Mouse (Mus musculus): ENCODE results near the gene Ifi207.
"Not testable (repeated sequence)": the region's sequence is repeated elsewhere in the genome, so short reads cannot be mapped to it uniquely, and the experiment has no call there.

Ifi207 gene

DNA sequence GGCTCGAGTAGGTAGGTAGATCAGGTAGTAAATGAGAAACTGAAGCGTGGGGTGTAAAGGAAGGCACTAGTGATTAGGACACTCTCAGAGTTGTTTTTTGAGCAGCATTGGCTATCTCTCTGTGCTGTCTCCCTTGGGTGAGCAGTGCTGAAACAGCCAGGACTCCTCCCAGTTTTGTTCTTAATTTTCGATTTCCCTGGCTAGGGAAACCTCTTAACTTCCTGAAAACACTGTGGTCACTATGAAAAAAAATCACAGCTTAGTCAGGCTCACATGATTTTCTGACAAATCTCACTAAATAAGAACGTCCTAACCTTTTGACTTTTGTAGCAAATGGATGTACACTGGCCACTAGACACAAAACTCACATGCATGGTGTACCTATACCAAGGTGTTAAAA lies at the start of gene Ifi207:
Ifi207 (minus strand) TSS at position 92 of the 400 bp plus-strand sequence.
- DNase-seq, result no peak

DNA sequence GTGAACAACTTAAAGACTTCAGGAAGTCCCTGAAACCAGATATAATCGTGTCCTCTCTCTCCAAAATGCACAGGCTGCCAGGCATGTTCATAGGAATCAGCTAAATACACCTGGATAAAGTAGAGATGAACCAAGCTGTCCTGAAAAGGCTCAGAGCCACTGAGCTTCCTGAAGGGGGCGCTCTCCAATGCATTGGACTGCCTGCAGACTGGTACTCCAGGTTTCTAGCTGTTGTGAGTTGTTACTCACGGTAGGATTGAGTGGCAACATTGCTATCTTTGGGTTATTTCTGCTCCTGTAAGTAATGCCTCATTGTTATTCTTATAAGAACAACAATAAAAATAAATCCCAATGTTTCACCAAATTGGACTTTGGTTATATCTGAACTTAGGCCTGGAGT lies 31.9 kb upstream of the Ifi207 start:
- not testable (repeated sequence) for DNase-seq

DNA sequence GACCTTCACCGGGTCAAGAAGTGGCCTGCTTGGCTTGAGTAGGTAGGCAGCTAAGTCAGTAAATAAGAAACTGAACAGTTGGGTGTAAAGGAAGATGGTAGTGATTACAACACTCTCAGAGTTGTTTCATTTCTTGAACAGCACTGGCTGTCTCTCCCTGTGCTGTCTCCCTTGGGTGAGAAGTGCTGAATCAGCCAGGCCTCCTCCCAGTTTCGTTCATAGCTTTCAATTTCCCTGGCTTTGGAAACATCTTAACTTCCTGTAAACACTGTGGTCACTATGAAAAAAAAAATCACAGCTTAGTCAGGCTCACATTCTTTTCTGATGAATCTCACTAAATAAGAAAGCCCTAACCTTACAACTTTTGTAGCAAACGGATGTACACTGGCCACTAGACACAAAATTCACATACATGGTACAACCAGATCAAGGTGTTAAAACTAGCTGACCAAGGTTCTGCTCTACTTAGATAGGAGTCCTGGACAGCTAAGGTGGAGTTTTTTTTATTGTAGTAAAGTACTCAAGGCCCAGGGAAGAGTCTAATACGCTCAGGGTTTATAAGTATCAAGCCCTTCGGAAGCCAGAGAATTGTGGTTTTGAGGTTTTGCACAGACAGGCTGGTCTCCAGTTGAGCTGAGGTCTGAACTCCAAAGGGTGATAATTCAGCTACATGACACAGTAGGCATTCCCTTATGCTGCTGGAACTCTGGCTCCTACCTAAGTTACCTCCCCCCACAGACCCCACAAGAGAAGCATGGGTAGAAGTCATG lies 25.5 kb upstream of the Ifi207 start, which contains the start of gene Ifi204:
Ifi204 (minus strand) TSS at position 96 of the 770 bp plus-strand sequence.
- not testable (repeated sequence) for DNase-seq

DNA sequence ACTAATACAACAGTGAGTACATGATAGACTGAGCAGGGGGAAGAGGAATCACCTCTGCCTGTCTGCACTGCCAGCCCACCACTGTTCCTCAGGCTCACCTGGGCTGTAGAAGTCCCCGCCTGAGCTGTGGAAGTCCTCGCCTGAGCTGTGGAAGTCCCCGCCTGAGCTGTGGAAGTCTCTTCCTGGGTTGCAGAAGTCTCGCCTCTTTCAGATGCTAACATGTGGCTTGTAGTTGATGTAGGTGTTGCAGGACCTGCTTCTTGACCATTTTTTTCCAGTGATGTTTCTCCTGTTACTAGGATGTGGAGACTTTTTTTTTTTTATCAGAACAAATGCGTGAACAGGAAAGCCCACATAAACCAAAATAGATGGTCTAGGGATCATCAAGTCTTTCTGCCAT lies 18.5 kb upstream of the Ifi207 start:
- not testable (repeated sequence) for DNase-seq

DNA sequence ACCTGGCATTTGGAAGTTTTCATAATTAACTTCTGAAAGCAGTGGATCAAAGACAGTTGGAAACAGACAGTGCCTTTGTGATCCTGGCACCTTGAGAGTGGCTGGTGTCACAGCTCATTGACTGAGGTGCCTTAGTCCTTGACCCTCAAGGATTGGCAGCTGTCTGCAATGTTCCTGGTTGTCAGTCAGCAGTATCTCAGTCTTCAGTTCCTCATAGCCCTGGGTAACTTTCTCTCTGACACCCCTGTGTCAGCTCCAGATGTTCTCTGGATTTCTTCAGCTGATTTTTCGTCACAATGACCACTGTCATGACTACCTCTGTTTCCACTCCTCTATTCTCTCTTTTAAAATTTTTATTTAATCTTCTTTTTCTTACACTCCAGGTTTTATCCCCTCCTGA lies 715 bp upstream of the Ifi207 start:
- no peak for DNase-seq

DNA sequence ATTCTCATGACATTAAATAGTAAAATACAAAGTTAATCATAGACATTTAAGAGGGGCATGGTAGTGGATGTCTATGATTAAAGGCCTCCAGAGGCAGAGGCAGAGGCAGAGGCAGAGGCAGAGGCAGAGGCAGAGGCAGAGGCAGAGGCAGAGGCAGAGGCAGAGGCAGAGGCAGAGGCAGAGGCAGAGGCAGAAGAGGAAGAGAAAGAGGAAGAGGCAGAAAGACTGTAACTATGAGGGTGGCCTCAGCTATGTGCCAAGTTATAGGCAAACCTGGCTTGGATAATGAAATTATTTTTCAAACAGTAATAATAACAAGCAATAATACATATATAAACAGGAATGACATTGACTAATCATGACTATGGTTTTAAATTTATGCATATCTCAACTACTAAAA lies 1.0 kb downstream of the Ifi207 start:
- DNase-seq, result no peak

DNA sequence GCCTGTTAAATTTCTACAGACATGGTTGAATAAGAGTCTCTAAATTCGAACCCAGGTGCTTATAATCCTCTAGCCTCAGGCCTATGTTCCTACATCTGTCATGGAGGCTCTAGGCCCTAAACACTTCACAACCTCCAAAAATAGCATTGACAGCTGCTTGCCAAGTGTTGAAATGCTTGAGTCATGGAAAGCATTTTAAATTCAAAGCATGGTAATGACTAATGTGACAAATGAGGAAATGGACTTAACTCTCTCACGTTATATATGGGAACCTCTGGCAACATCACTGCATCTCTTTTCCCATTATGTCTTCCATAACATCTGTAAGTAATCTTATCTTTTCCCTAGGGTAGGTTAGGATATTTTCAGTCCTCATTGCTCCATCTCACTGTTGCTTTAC lies 4.6 kb downstream of the Ifi207 start:
- DNase-seq, result no peak

DNA sequence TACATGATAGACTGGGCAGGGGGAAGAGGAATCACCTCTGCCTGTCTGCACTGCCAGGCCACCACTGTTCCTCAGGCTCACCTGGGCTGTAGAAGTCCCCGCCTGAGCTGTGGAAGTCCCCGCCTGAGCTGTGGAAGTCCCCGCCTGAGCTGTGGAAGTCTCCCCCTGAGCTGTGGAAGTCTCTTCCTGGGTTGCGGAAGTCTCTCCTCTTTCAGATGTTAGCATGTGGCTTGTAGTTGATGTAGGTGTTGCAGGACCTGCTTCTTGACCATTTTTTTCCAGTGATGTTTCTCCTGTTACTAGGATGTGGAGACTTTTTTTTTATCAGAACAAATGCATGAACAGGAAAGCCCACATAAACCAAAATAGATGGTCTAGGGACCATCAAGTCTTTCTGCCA lies 6.5 kb downstream of the Ifi207 start:
- not testable (repeated sequence) for DNase-seq

DNA sequence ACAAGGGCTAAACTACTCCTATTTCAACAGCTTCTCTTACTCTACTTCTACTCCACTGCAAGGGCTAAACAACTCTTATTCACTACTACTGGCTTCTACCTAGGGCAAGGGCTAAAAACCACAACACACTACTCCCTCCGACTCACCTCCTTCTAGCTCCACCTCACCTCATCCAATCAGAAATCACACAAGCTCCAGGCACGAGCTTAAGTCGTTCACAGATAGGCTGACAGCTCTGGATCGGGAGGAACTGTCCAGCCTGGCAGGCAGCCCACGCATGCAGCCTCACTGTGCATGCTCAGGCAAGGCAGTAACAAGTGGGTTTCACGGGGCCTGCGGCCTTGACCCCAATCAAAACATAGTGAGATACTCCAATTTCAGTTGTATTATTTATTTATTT lies 8.3 kb downstream of the Ifi207 start:
- no peak for DNase-seq

DNA sequence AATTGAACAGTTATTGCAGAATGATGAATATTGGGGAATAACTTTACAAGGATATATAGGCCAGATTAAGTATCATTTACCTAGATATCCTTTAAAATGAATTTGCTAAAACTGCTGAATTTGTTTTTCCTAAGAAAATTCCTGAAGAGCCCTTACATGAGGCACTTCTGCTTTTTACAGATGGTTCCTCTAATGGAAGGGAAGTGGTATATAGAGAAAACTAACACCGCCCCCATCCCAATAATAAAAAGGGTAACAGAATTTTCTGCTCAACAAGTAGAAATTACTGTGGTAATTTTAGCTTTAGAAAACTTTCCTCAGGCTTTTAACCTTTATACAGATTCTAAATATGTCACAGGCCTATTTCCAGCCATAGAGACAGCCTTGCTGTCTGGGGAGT lies 47.3 kb downstream of the Ifi207 start:
- DNase-seq, result no peak

DNA sequence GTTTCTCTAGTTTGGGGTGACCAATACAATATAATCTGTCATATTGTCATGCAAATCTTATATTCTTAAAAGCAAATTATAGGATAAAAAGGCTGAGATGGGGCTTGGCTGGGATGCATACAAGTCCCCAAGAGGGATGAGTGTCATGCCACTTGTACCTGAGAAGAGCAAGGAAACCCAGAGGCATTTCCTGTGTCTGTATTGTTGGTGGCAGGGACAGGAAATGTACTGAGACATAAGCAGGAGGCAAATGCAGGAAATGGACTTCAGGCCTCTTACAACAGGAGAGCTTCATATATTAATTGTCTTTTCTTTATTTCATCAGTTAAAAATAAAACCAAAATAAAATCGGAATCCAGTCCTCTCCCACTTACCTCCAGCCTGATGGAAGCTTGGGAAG lies 62.9 kb downstream of the Ifi207 start:
- DNase-seq, result not testable (repeated sequence)

DNA sequence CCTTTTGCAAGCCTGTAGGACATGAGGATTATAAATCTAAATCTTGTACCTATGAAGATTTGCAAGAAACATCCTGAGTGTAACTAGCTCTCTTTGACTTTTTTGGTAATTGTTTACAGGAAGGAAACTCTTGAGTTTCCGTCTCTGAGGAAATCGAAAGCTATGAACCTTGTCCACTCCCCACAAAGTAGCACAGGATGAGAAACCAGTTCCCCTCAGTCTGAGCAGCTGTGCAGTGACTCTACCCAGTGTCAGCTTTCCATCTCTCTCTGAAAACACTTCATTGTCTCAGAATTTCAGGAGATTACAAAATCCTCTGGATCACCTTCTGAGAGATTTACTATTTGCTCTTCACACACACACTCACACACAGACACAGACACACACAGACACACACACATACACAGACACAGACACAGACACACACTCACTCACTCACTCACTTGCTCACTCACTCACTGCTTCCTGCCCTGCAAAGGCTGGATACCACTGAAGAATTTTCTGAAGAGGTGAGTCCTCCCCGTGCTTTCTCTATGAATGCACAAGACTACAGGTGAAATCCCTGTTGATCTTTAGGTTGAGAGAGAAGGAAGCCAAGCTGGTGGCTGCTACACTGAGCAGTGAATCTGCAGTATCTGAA lies 68.0 kb downstream of the Ifi207 start, which contains the start of gene Ifi208:
Ifi208 (plus strand) TSS at position 218 of the 640 bp plus-strand sequence.
- DNase-seq, result not testable (repeated sequence)

All from cerebellum, adult 11-12 months (tissue).